Mouse (Mus musculus) CH12.LX (cell line): ENCODE data around the gene Add1.

Experiments
- CTCF ChIP-seq, 2 experiments: IDR thresholded peaks in 1 of 2; conservative IDR thresholded peaks in 1 of 2; 2 replicates each; pipeline ENCODE4 v1.5.1; 2011 to 2012; ENCODE audit warnings: low read depth in 2 of 2, low read length in 2 of 2, improper control_type of control experiment in 1 of 2, inconsistent platforms in 1 of 2, mild to moderate bottlenecking in 1 of 2, moderate library complexity in 1 of 2
- HCFC1 ChIP-seq: IDR thresholded peaks from 2 replicates; pipeline ENCODE4 v1.6.1; 2012; ENCODE audit warnings: low read depth, mild to moderate bottlenecking, inconsistent platforms, low read length, improper control_type of control experiment
- MYC ChIP-seq: IDR thresholded peaks from 2 replicates; pipeline ENCODE4 v1.6.1; 2011; ENCODE audit warnings: low read depth, mild to moderate bottlenecking, improper control_type of control experiment, low read length
- POLR2A ChIP-seq: IDR thresholded peaks from 2 replicates; pipeline ENCODE4 v1.6.1; 2011; ENCODE audit warnings: low read depth, mild to moderate bottlenecking, improper control_type of control experiment, low read length
- ZKSCAN1 ChIP-seq: IDR thresholded peaks from 2 replicates; pipeline ENCODE4 v1.6.1; 2012; ENCODE audit warnings: low read depth, inconsistent platforms, low read length, improper control_type of control experiment, borderline replicate concordance

DNA sequence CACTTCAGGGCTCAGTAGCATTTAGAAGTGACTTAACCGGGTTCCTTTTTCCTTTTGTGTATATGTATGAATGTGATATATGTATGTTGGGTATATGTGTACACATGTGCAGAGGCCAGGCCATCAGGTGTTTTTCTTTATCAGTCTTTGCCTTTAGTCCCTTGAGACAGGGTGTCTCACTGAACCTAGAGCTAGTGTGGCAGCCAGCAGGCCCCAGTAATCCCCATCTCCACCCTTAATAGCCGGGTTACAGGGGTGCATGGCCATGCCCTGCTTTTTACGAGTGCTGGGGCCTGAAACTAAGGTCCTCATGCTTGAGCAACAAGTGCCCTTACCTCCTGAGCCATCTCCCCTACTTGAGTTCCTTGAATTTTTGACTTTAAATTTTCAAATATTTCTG is 1.9 kb upstream of the Add1 start:
- no peak for TF ChIP-seq HCFC1
- TF ChIP-seq CTCF (conservative IDR thresholded peaks at IDR 0.05 in 1 of 2, IDR thresholded peaks at IDR 0.05 in 1 of 2; ENCODE audit: low read depth in 2 of 2, low read length in 2 of 2) = no peak
- no peak for TF ChIP-seq MYC
- no peak for TF ChIP-seq POLR2A
- TF ChIP-seq ZKSCAN1 = no peak
